22 mouse cellular contexts compared by ENCODE assay signal in genomic region chr16:87953176-87953575, GRCm38 (mm10).
DNase-seq lines count a peak whose midpoint lies in the region; ATAC-seq and TF ChIP-seq lines count a peak whose summit lies in the region.
"Had no signal": no experiment of that assay in that cellular context is flagged by ENCODE, and none has a peak within 500 bp of the region (broad histone marks: within the 10 kb centered on the region; RNA-seq: fewer than 3 reads in every experiment).

No protein-coding gene starts in this region.

- TF ChIP-seq POLR2A in kidney, adult 2 months (IDR thresholded peaks at IDR 0.05; ENCODE audit: low read depth, low read length) = no peak

- no peaks in the 10 kb centered on the region for H3K27me3 ChIP-seq in kidney, embryonic 14.5 days (ENCODE audit: control insufficient read depth, insufficient read depth, low read length)
- H3K27me3 ChIP-seq in kidney, embryonic 15.5 days = no peaks in the 10 kb centered on the region
- no peaks in the 10 kb centered on the region for H3K27me3 ChIP-seq in kidney, embryonic 16.5 days (ENCODE audit: insufficient read depth, low read length)
- H3K27me3 ChIP-seq in kidney, adult 2 months (replicated peaks; ENCODE audit: control insufficient read depth, insufficient read depth, low read length) = no peaks in the 10 kb centered on the region; the same call in 1 of the 2 replicates
- H3K27me3 ChIP-seq in kidney, postnatal 0 days (ENCODE audit: insufficient read depth, low read length) = no peaks in the 10 kb centered on the region
- H3K27me3 ChIP-seq: CH12.LX had no signal

- no peak overlapping the region for H3K4me2 ChIP-seq in kidney, embryonic 14.5 days (replicated peaks; ENCODE audit: low read depth, low read length)
- H3K4me2 ChIP-seq in kidney, embryonic 15.5 days = no peak overlapping the region
- H3K4me2 ChIP-seq in kidney, embryonic 16.5 days (replicated peaks; ENCODE audit: low read depth, low read length) = no peak overlapping the region
- H3K4me2 ChIP-seq in kidney, postnatal 0 days (ENCODE audit: low read length) = no peak overlapping the region

- no peaks in the 10 kb centered on the region; the same call in 1 of the 2 replicates for H3K4me1 ChIP-seq in kidney, embryonic 14.5 days (ENCODE audit: control insufficient read depth, insufficient read depth, low read length)
- peaks cover 2% of the 10 kb centered on the region; the same call in 1 of the 2 replicates for H3K4me1 ChIP-seq in kidney, embryonic 15.5 days
- peaks cover 3% of the 10 kb centered on the region; the same call in 1 of the 2 replicates for H3K4me1 ChIP-seq in kidney, embryonic 16.5 days (ENCODE audit: insufficient read depth, low read length)
- H3K4me1 ChIP-seq in kidney, adult 2 months (ENCODE audit: control insufficient read depth, insufficient read depth, low read length) = no peaks in the 10 kb centered on the region
- H3K4me1 ChIP-seq in kidney, postnatal 0 days (replicated peaks; ENCODE audit: insufficient read depth, low read length) = 0 out of 2 replicates have a peak, but pooled peaks cover 3% of the 10 kb centered on the region

- ATAC-seq in kidney, embryonic 14.5 days (ENCODE audit: low FRiP score, low TSS enrichment) = peak; percentile 45; the same call in 1 of the 2 replicates
- ATAC-seq in kidney, embryonic 15.5 days (replicated peaks; ENCODE audit: low FRiP score) = peak; percentile 68; the same call in 1 of the 2 replicates
- ATAC-seq in kidney, embryonic 16.5 days (ENCODE audit: low FRiP score, low TSS enrichment) = peak; percentile 65; the same call in 1 of the 2 replicates
- 0 out of 2 replicates have a peak, but pooled peaks have one; percentile 44 for ATAC-seq in kidney, postnatal 0 days (replicated peaks; ENCODE audit: low FRiP score, low read depth)
- ATAC-seq: activated CD4-positive, CD25-positive, alpha-beta regulatory T cell, adult 4 months; CD4-positive, CD25-positive, alpha-beta regulatory T cell, adult 4 months; Patski had no signal

- H3K36me3 ChIP-seq in kidney, embryonic 14.5 days (ENCODE audit: control insufficient read depth, insufficient read depth, low read length) = no peaks in the 10 kb centered on the region
- no peaks in the 10 kb centered on the region for H3K36me3 ChIP-seq in kidney, embryonic 15.5 days
- H3K36me3 ChIP-seq in kidney, embryonic 16.5 days (ENCODE audit: insufficient read depth, low read length) = no peaks in the 10 kb centered on the region
- no peaks in the 10 kb centered on the region for H3K36me3 ChIP-seq in kidney, adult 2 months (ENCODE audit: control insufficient read depth, insufficient read depth, low read length)
- H3K36me3 ChIP-seq in kidney, postnatal 0 days (ENCODE audit: insufficient read depth, low read length) = no peaks in the 10 kb centered on the region
- H3K36me3 ChIP-seq: G1E had no signal

- DNase-seq in kidney, adult 9 months = no peak
- no peak for DNase-seq in kidney, adult 8-10 months
- DNase-seq in kidney, adult 2 months = no peak
- peak; percentile 47 for DNase-seq in kidney, postnatal 0 days (ENCODE audit: low spot score)
- DNase-seq in kidney, postnatal 25 days = no peak
- DNase-seq: adrenal gland, adult 2 months; adrenal gland, adult 8-10 months; adrenal gland, postnatal 10 days; adrenal gland, postnatal 14 days; adrenal gland, postnatal 25 days; adrenal gland, postnatal 36 days; B cell, adult 2 months; cerebellum, adult 11 months; cerebellum, adult 11-12 months had no signal

- no peak overlapping the region for H3K4me3 ChIP-seq in kidney, embryonic 14.5 days (ENCODE audit: low read length)
- no peak overlapping the region for H3K4me3 ChIP-seq in kidney, embryonic 15.5 days (replicated peaks)
- no peak overlapping the region for H3K4me3 ChIP-seq in kidney, embryonic 16.5 days (ENCODE audit: low read length)
- no peak overlapping the region for H3K4me3 ChIP-seq in kidney, adult 2 months (ENCODE audit: insufficient read depth, low read depth, low read length)
- H3K4me3 ChIP-seq in kidney, postnatal 0 days (replicated peaks; ENCODE audit: low read depth, low read length) = no peak overlapping the region

- no peak for TF ChIP-seq CTCF in kidney, adult 2 months (conservative IDR thresholded peaks at IDR 0.05; ENCODE audit: insufficient read depth, insufficient read length, low read depth, low read length)
- TF ChIP-seq CTCF in kidney, postnatal 0 days (IDR thresholded peaks at IDR 0.05; ENCODE audit: low read depth) = no peak

- no peak overlapping the region for H3K27ac ChIP-seq in kidney, embryonic 14.5 days (ENCODE audit: low read depth, low read length)
- no peak overlapping the region for H3K27ac ChIP-seq in kidney, embryonic 15.5 days
- no peak overlapping the region for H3K27ac ChIP-seq in kidney, embryonic 16.5 days (ENCODE audit: low read length)
- no peak overlapping the region for H3K27ac ChIP-seq in kidney, adult 2 months (ENCODE audit: insufficient read depth, low read depth, low read length)
- no peak overlapping the region for H3K27ac ChIP-seq in kidney, postnatal 0 days

- 58% methylated on average over 4 of the region's 4 CpGs for WGBS in kidney, embryonic 14.5 days
- 74% methylated on average over 4 of the region's 4 CpGs for WGBS in kidney, embryonic 15.5 days
- WGBS in kidney, embryonic 16.5 days = 59% methylated on average over 4 of the region's 4 CpGs
- WGBS in kidney, adult 2 months = 39% methylated on average over 4 of the region's 4 CpGs
- 52% methylated on average over 4 of the region's 4 CpGs for WGBS in kidney, postnatal 0 days

- no peak overlapping the region for H3K9ac ChIP-seq in kidney, embryonic 14.5 days (ENCODE audit: low read depth, low read length)
- H3K9ac ChIP-seq in kidney, embryonic 15.5 days = no peak overlapping the region
- H3K9ac ChIP-seq in kidney, embryonic 16.5 days (replicated peaks; ENCODE audit: low read length) = no peak overlapping the region
- no peak overlapping the region for H3K9ac ChIP-seq in kidney, postnatal 0 days (ENCODE audit: low read depth, low read length)

- no peaks in the 10 kb centered on the region for H3K9me3 ChIP-seq in kidney, embryonic 14.5 days (ENCODE audit: control insufficient read depth, low read length)
- H3K9me3 ChIP-seq in kidney, embryonic 15.5 days (replicated peaks) = no peaks in the 10 kb centered on the region
- H3K9me3 ChIP-seq in kidney, embryonic 16.5 days (ENCODE audit: low read length) = no peaks in the 10 kb centered on the region
- no peaks in the 10 kb centered on the region for H3K9me3 ChIP-seq in kidney, postnatal 0 days (replicated peaks; ENCODE audit: low read length)
